Mouse (Mus musculus): ENCODE results near the gene Cyb5r1. TPM values are rescaled to one million over a fixed set of nuclear protein-coding genes. Genes with fewer than 3 reads are reported as not detected.

Cyb5r1 gene
- total and polyA plus RNA-seq, 2 experiments from 2014 or later, result 9.2 to 14.5 TPM

DNA sequence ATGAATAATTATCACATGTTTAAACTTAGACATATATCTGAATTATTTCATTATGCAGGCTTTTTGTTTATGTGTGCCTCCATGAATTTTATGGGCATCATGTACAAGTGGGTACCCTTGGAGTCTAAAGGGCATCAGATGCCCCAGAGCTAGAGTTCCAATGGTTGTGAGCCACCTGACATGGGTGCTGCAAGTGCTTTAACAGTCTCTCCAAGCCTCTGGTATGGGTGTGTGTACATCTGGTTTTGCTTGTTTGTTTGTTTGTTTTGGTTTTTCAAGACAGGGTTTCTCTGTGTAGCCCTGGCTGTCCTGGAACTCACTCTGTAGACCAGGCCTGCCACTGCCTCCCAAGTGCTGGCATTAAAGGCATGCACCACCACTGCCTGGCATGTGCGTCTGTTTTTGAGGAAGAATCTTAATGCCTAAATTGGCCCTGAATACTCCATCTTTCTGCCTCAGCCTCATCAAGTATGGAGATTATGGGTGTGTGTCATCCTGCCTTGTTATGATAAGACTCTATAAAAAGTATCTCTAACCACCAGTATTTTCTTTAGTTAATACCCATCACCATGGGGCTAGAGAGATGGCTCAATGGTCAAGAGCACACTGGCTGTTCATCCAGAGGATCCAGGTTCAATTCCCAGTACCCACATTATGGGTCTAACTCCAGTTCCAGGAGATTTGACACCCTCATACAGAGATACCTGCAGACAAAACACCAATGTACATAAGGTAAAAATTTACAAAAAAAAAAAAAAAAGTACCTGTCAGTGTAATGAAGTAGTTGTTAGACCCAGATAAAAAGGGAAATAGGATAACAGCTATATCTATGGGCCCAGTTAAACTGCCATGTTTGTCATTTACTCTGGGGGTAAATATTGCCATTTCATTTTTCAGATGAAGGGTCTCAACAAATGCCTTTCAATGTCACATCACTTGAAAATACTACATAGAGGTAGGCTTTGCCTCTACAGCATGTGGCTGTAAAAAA, 55.2 kb downstream of the Cyb5r1 start:
- Histone ChIP-seq H3K4me3 (ENCODE audit: low read depth, low read length) (no peak overlapping the region), H3K9me3 (ENCODE audit: low read length) (no peaks in the 10 kb centered on the region), H3K9ac (no peak overlapping the region), H3K27me3 (ENCODE audit: insufficient read depth, low read length) (no peaks in the 10 kb centered on the region), H3K4me2 (ENCODE audit: low read depth) (no peak overlapping the region), H3K27ac (ENCODE audit: low read depth, low read length) (no peak overlapping the region), H3K4me1 (ENCODE audit: insufficient read depth) (peaks cover 2% of the 10 kb centered on the region; the same call in 1 of the 2 replicates), H3K36me3 (ENCODE audit: insufficient read depth) (peaks cover 29% of the 10 kb centered on the region)
- ATAC-seq, result no peak
- WGBS, result 88% methylated on average over 1 of the region's 1 CpGs
- TF ChIP-seq CTCF (IDR thresholded peaks at IDR 0.05; ENCODE audit: low read depth), result no peak
- DNase-seq, result no peak

Other genes with a start within 250 kb of the Cyb5r1 start
- 0.38 and 1.3 TPM in 2 replicates for gene Chil1, start 223.4 kb upstream of the Cyb5r1 start, total RNA-seq (2014; rRNA removed)
- gene Chil1, start 223.4 kb upstream of the Cyb5r1 start, polyA plus RNA-seq (2015; fragmentation: Nextera tagmentation; extraction: Ambion mirVana), result 3.3 and 4.1 TPM in 2 replicates
- gene Mybph, start 212.1 kb upstream of the Cyb5r1 start, total RNA-seq (2014; rRNA removed), result 0.10 and 0.23 TPM in 2 replicates
- gene Mybph, start 212.1 kb upstream of the Cyb5r1 start, polyA plus RNA-seq (2015; fragmentation: Nextera tagmentation; extraction: Ambion mirVana), result 0.12 TPM in 1 of 2 replicates, not detected in the other
- 38.4 and 41.5 TPM in 2 replicates for gene Adora1, start 170.1 kb upstream of the Cyb5r1 start, total RNA-seq (2014; rRNA removed)
- 29.3 and 37.5 TPM in 2 replicates for gene Adora1, start 170.1 kb upstream of the Cyb5r1 start, polyA plus RNA-seq (2015; fragmentation: Nextera tagmentation; extraction: Ambion mirVana)
- gene Myog, start 115.6 kb upstream of the Cyb5r1 start, total RNA-seq (2014; rRNA removed), result 0.08 and 0.29 TPM in 2 replicates
- 0.19 and 0.28 TPM in 2 replicates for gene Myog, start 115.6 kb upstream of the Cyb5r1 start, polyA plus RNA-seq (2015; fragmentation: Nextera tagmentation; extraction: Ambion mirVana)
- 26.9 and 31.9 TPM in 2 replicates for gene Ppfia4, start 72.6 kb upstream of the Cyb5r1 start, total RNA-seq (2014; rRNA removed)
- gene Ppfia4, start 72.6 kb upstream of the Cyb5r1 start, polyA plus RNA-seq (2015; fragmentation: Nextera tagmentation; extraction: Ambion mirVana), result 12.7 and 17.5 TPM in 2 replicates
- gene Tmem183a, start 43.6 kb upstream of the Cyb5r1 start, total RNA-seq (2014; rRNA removed), result 177 and 184 TPM in 2 replicates
- 103 and 123 TPM in 2 replicates for gene Tmem183a, start 43.6 kb upstream of the Cyb5r1 start, polyA plus RNA-seq (2015; fragmentation: Nextera tagmentation; extraction: Ambion mirVana)
- not detected in 2 replicates for gene 4933406M09Rik, start 19.6 kb upstream of the Cyb5r1 start, total RNA-seq (2014; rRNA removed)
- not detected in 2 replicates for gene 4933406M09Rik, start 19.6 kb upstream of the Cyb5r1 start, polyA plus RNA-seq (2015; fragmentation: Nextera tagmentation; extraction: Ambion mirVana)
- 80.0 and 82.0 TPM in 2 replicates for gene Adipor1, start 9.8 kb downstream of the Cyb5r1 start, total RNA-seq (2014; rRNA removed)
- gene Adipor1, start 9.8 kb downstream of the Cyb5r1 start, polyA plus RNA-seq (2015; fragmentation: Nextera tagmentation; extraction: Ambion mirVana), result 62.2 and 68.2 TPM in 2 replicates
- gene Klhl12, start 50.0 kb downstream of the Cyb5r1 start, total RNA-seq (2014; rRNA removed), result 33.5 and 40.0 TPM in 2 replicates
- gene Klhl12, start 50.0 kb downstream of the Cyb5r1 start, polyA plus RNA-seq (2015; fragmentation: Nextera tagmentation; extraction: Ambion mirVana), result 26.2 and 33.6 TPM in 2 replicates
- gene Rabif, start 89.1 kb downstream of the Cyb5r1 start, total RNA-seq (2014; rRNA removed), result 35.0 and 39.6 TPM in 2 replicates
- 68.9 and 74.6 TPM in 2 replicates for gene Rabif, start 89.1 kb downstream of the Cyb5r1 start, polyA plus RNA-seq (2015; fragmentation: Nextera tagmentation; extraction: Ambion mirVana)
- 0.23 TPM in 1 of 2 replicates, not detected in the other for gene Mgat4e, start 144.1 kb downstream of the Cyb5r1 start, total RNA-seq (2014; rRNA removed)
- gene Mgat4e, start 144.1 kb downstream of the Cyb5r1 start, polyA plus RNA-seq (2015; fragmentation: Nextera tagmentation; extraction: Ambion mirVana), result not detected in 2 replicates
- 75.2 and 84.6 TPM in 2 replicates for gene Kdm5b, start 154.6 kb downstream of the Cyb5r1 start, total RNA-seq (2014; rRNA removed)
- gene Kdm5b, start 154.6 kb downstream of the Cyb5r1 start, polyA plus RNA-seq (2015; fragmentation: Nextera tagmentation; extraction: Ambion mirVana), result 38.3 and 53.6 TPM in 2 replicates
- 1.1 and 1.3 TPM in 2 replicates for gene Syt2, start 241.1 kb downstream of the Cyb5r1 start, total RNA-seq (2014; rRNA removed)
- 1.2 and 1.6 TPM in 2 replicates for gene Syt2, start 241.1 kb downstream of the Cyb5r1 start, polyA plus RNA-seq (2015; fragmentation: Nextera tagmentation; extraction: Ambion mirVana)

Data from forebrain, postnatal 0 days (tissue).